Mouse (Mus musculus) adrenal gland, postnatal 0 days (tissue): ENCODE results near the gene Esp3. TPM values are rescaled to one million over a fixed set of nuclear protein-coding genes. Genes with fewer than 3 reads are reported as not detected.

Experiments used
- polyA plus RNA-seq: library from polyadenylated mRNA; unstranded; fragments of >200 nt; fragmentation: Nextera tagmentation; extraction: Ambion mirVana; gene quantifications from 2 replicates; pipeline ENCODE4 v1.2.1, GENCODE M21; 2015

Gene Esp3
- not detected in 2 replicates for polyA plus RNA-seq

DNA sequence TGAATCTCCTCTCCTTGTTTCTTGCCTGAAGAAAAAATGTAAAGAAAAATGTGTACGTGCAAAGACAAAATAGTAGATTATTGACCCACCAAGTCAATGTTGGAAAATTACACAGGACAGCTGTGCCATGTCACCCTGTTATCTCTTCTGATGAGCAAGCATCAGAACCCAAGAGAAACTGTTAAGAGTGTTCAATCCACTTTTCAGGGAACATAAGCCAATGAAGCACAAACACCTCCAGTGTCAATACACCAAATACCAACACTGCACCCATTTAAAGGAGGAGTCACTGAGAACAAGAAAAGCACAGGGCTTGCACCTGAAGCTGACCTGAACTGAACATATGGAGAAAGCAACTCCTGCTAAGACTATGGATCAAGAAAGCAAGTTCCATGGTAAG, at the start of gene Esp3:
TSS of gene Esp3 (plus strand) at position 301 of the 400 bp plus-strand sequence.

GRCm38 (mm10) chr17:40598294-40598693, 33.6 kb upstream of the Esp3 start, which contains the start of gene Esp4:
Esp4 (plus strand) TSS chr17:40598594.

Other genes with a start within 250 kb of the Esp3 start
- gene Esp8, start 112.1 kb upstream of the Esp3 start, polyA plus RNA-seq: not detected in 2 replicates
- not detected in 2 replicates for gene Esp6, start 70.6 kb upstream of the Esp3 start, polyA plus RNA-seq
- gene Esp4, start 33.5 kb upstream of the Esp3 start, polyA plus RNA-seq: not detected in 2 replicates
- not detected in 2 replicates for gene Esp1, start 95.0 kb downstream of the Esp3 start, polyA plus RNA-seq
- gene Crisp2, start 174.9 kb downstream of the Esp3 start, polyA plus RNA-seq: not detected in 2 replicates
- 4.0 and 11.4 TPM in 2 replicates for gene Rhag, start 179.1 kb downstream of the Esp3 start, polyA plus RNA-seq
- 0.77 and 1.5 TPM in 2 replicates for gene 9130008F23Rik, start 248.5 kb downstream of the Esp3 start, polyA plus RNA-seq